Mouse (Mus musculus) Patski (cell line): ENCODE measurements around the gene Olfr807. TPM values are rescaled to one million over a fixed set of nuclear protein-coding genes. Genes with fewer than 3 reads are reported as not detected.

ENCODE experiments used
- ATAC-seq: fragments of 100-300 bp; one replicate; pipeline ENCODE4 v1.8.0; 2021
- CTCF ChIA-PET: fragments of 350-600 bp; sonication (Branson Sonifier 250); formaldehyde crosslinking; loops from one replicate; lab custom pipeline; 2022; ENCODE audit warnings: inconsistent platforms; lab: Charles Lee
- POLR2A ChIA-PET: fragments of 350-600 bp; sonication (Branson Sonifier 250); formaldehyde crosslinking; loops from one replicate; lab custom pipeline; 2022; ENCODE audit warnings: antibody characterized with exemption, inconsistent platforms; lab: Charles Lee
- DNase-seq: peaks from one replicate; pipeline ENCODE4 v3.0.0-alpha.2; 2011; ENCODE audit warnings: low read depth, low spot score
- H3K27me3 ChIP-seq: fragments of 371-371 bp; one replicate; pipeline ENCODE4 v1.5.1; 2021
- CTCF ChIP-seq: fragments of 100-300 bp; IDR thresholded peaks from one replicate; pipeline ENCODE4 v1.5.1; 2021
- in situ Hi-C: fragments of 300-500 bp; cut with MboI; formaldehyde crosslinking; loops from 3 replicates; pipeline ENCODE4 v1.11.1; 2018; ENCODE audit warnings: low pct_unique_long_range_greater_than_20kb, mixed read lengths
- polyA plus RNA-seq: library from polyadenylated mRNA; unstranded; gene quantifications from one replicate; pipeline ENCODE4 v1.2.3, GENCODE M21; 2021

The Olfr807 gene
- not detected for polyA plus RNA-seq

- CTCF ChIA-PET = no interaction called here
- ATAC-seq = no peak
- POLR2A ChIA-PET = no interaction called here
- DNase-seq = no peak
- in situ Hi-C loops = loop anchor here (10.0 kb wide), 1 partner anchor 67 kb away; no protein-coding TSS in a partner anchor
- peaks cover 3% of the 10 kb centered on the region for H3K27me3 ChIP-seq
- TF ChIP-seq CTCF = no peak
Measured at GRCm38 (mm10) chr10:129757693-129758092, at the start of gene Olfr807. Gene Olfr807 (minus strand): TSS chr10:129757793.

- ChIA-PET POLR2A (no interaction called here), CTCF (no interaction called here)
- DNase-seq (no peak), ATAC-seq (no peak)
- H3K27me3 ChIP-seq = no peaks in the 10 kb centered on the region
- in situ Hi-C loops = no loop called here
- no peak for TF ChIP-seq CTCF
Measured at GRCm38 (mm10) chr10:129804296-129804695, 46.7 kb upstream of the Olfr807 start, which contains the start of gene Olfr811. Gene Olfr811 (minus strand): TSS chr10:129804396.

GRCm38 (mm10) chr10:129794817-129795216 lies 37.2 kb upstream of the Olfr807 start, which contains the start of gene Olfr810:
Gene Olfr810 (minus strand): TSS chr10:129794917.
- ChIA-PET CTCF (no interaction called here), POLR2A (no interaction called here)
- H3K27me3 ChIP-seq = no peaks in the 10 kb centered on the region
- ATAC-seq = no peak
- in situ Hi-C loops = no loop called here
- DNase-seq = no peak
- TF ChIP-seq CTCF = no peak

GRCm38 (mm10) chr10:129778123-129778522 lies 20.5 kb upstream of the Olfr807 start:
- ChIA-PET POLR2A (no interaction called here), CTCF (interaction anchor here (1.2 kb wide), 1 partner anchor 9 kb away, joined by 3 read pairs; no protein-coding TSS in a partner anchor)
- in situ Hi-C loops = no loop called here
- no peak for ATAC-seq
- TF ChIP-seq CTCF = no peak
- DNase-seq = no peak
- no peaks in the 10 kb centered on the region for H3K27me3 ChIP-seq

GRCm38 (mm10) chr10:129774338-129774737 lies 16.7 kb upstream of the Olfr807 start, which contains the start of gene Olfr809:
Gene Olfr809 (plus strand): TSS chr10:129774638.
- CTCF ChIA-PET = no interaction called here
- no peaks in the 10 kb centered on the region for H3K27me3 ChIP-seq
- no peak for DNase-seq
- ATAC-seq = no peak
- in situ Hi-C loops = no loop called here
- no peak for TF ChIP-seq CTCF
- POLR2A ChIA-PET = no interaction called here

GRCm38 (mm10) chr10:129765182-129765581 lies 7.6 kb upstream of the Olfr807 start, which contains the start of gene Olfr808:
Gene Olfr808 (plus strand): TSS chr10:129765482.
- POLR2A ChIA-PET = no interaction called here
- DNase-seq (no peak), ATAC-seq (no peak)
- CTCF ChIA-PET = interaction anchor here (0.7 kb wide), 1 partner anchor 11 kb away, joined by 4 read pairs; no protein-coding TSS in a partner anchor
- H3K27me3 ChIP-seq = no peaks in the 10 kb centered on the region
- TF ChIP-seq CTCF = no peak
- in situ Hi-C loops = no loop called here

- in situ Hi-C loops = no loop called here
- TF ChIP-seq CTCF = no peak
- no peak for DNase-seq
- POLR2A ChIA-PET = no interaction called here
- CTCF ChIA-PET = interaction anchor here (1.6 kb wide), 1 partner anchor 26 kb away, joined by 4 read pairs; no protein-coding TSS in a partner anchor
- peaks cover 3% of the 10 kb centered on the region for H3K27me3 ChIP-seq
- no peak for ATAC-seq
Measured at GRCm38 (mm10) chr10:129741821-129742220, 15.8 kb downstream of the Olfr807 start, which contains the start of gene Olfr806. Gene Olfr806 (minus strand): TSS chr10:129741921.

GRCm38 (mm10) chr10:129729275-129729674 lies 28.3 kb downstream of the Olfr807 start, which contains the start of gene Olfr805:
Gene Olfr805 (minus strand): TSS chr10:129729375.
- H3K27me3 ChIP-seq = peaks cover 4% of the 10 kb centered on the region
- ChIA-PET CTCF (interaction anchor here (0.8 kb wide), 1 partner anchor 10 kb away, joined by 3 read pairs; no protein-coding TSS in a partner anchor), POLR2A (no interaction called here)
- in situ Hi-C loops = no loop called here
- no peak for TF ChIP-seq CTCF
- no peak for DNase-seq
- no peak for ATAC-seq

Other genes starting within 250 kb of the Olfr807 start
- not detected for gene Olfr791, start 236.0 kb downstream of the Olfr807 start, polyA plus RNA-seq
- gene Olfr792, start 218.6 kb downstream of the Olfr807 start, polyA plus RNA-seq = not detected
- gene Olfr794, start 190.1 kb downstream of the Olfr807 start, polyA plus RNA-seq = not detected
- not detected for gene Olfr796, start 145.2 kb downstream of the Olfr807 start, polyA plus RNA-seq
- gene Olfr798, start 129.9 kb downstream of the Olfr807 start, polyA plus RNA-seq = not detected
- not detected for gene Olfr799, start 120.3 kb downstream of the Olfr807 start, polyA plus RNA-seq
- gene Olfr800, start 100.1 kb downstream of the Olfr807 start, polyA plus RNA-seq = not detected
- not detected for gene Olfr801, start 83.9 kb downstream of the Olfr807 start, polyA plus RNA-seq
- gene Olfr802, start 69.6 kb downstream of the Olfr807 start, polyA plus RNA-seq = not detected
- not detected for gene Olfr803, start 63.5 kb downstream of the Olfr807 start, polyA plus RNA-seq
- gene Olfr804, start 54.6 kb downstream of the Olfr807 start, polyA plus RNA-seq = not detected
- not detected for gene Olfr805, start 28.4 kb downstream of the Olfr807 start, polyA plus RNA-seq
- gene Olfr806, start 15.9 kb downstream of the Olfr807 start, polyA plus RNA-seq = not detected
- not detected for gene Olfr808, start 7.7 kb upstream of the Olfr807 start, polyA plus RNA-seq
- gene Olfr809, start 16.8 kb upstream of the Olfr807 start, polyA plus RNA-seq = not detected
- gene Olfr810, start 37.1 kb upstream of the Olfr807 start, polyA plus RNA-seq = not detected
- not detected for gene Olfr811, start 46.6 kb upstream of the Olfr807 start, polyA plus RNA-seq
- not detected for gene Olfr812, start 88.3 kb upstream of the Olfr807 start, polyA plus RNA-seq
- gene Olfr813, start 97.6 kb upstream of the Olfr807 start, polyA plus RNA-seq = not detected
- gene Olfr814, start 122.1 kb upstream of the Olfr807 start, polyA plus RNA-seq = not detected
- gene Olfr815, start 148.1 kb upstream of the Olfr807 start, polyA plus RNA-seq = not detected
- not detected for gene Olfr816, start 157.8 kb upstream of the Olfr807 start, polyA plus RNA-seq
- not detected for gene Olfr818, start 191.3 kb upstream of the Olfr807 start, polyA plus RNA-seq
- not detected for gene Olfr819, start 209.5 kb upstream of the Olfr807 start, polyA plus RNA-seq
- not detected for gene Olfr247, start 218.3 kb upstream of the Olfr807 start, polyA plus RNA-seq
- gene Gm10310, start 227.3 kb upstream of the Olfr807 start, polyA plus RNA-seq = not detected